Mouse (Mus musculus) myocyte (in vitro differentiated cells): ENCODE measurements around the gene Ly6g5b.

Source experiments
- CEBPB ChIP-seq: IDR thresholded peaks from 2 replicates; pipeline ENCODE4 v1.6.1; 2011; ENCODE audit warnings: mild to moderate bottlenecking, moderate library complexity; ENCODE audit not compliant: poor library complexity, insufficient read depth, severe bottlenecking
- MAX ChIP-seq: IDR thresholded peaks from one replicate; pipeline ENCODE4 v1.6.1; 2011; ENCODE audit warnings: low read depth, mild to moderate bottlenecking, control low read depth
- POLR2A ChIP-seq: IDR thresholded peaks from one replicate; pipeline ENCODE4 v1.6.1; 2011; ENCODE audit warnings: low read depth, mild to moderate bottlenecking, control low read depth, moderate library complexity; ENCODE audit not compliant: insufficient read length
- SRF ChIP-seq: IDR thresholded peaks from one replicate; pipeline ENCODE4 v1.6.1; 2011; ENCODE audit warnings: low read depth; ENCODE audit not compliant: control insufficient read depth, insufficient read length
- USF1 ChIP-seq: IDR thresholded peaks from one replicate; pipeline ENCODE4 v1.6.1; 2011; ENCODE audit warnings: low read depth, mild to moderate bottlenecking, control low read depth, moderate library complexity

DNA sequence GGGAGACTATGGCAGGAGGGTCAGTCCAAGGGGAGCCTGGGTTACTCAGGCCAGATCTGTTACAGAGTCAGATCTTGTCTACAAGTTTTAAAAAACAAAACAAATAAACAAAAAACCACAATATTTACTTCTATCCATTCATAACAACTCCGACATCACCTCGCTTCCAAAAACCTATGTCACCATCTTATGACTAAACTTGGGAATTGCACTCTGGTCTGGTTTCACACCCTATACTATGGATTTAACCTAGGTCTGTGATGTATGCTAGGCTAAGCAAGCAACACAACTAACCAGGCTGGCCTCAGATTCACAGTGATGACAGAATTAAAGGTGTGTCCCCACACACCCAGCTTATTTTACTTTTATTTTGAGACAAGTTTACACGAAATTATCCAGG lies 8.7 kb downstream of the Ly6g5b start:
- TF ChIP-seq POLR2A (no peak), MAX (no peak), USF1 (no peak), CEBPB (no peak), SRF (no peak)
